Mouse (Mus musculus) bone marrow macrophage, adult 2 months (primary cell): ENCODE measurements at regions not wholly inside any gene's neighbourhood (a gene's known extent, or its start where the extent isn't known, plus 50 kb on each side); places are given as distances from the start of the nearest gene placed in this dataset.

ENCODE experiments used
- CTCF ChIP-seq: IDR thresholded peaks from 2 replicates; pipeline ENCODE4 v1.5.1; 2012; ENCODE audit warnings: low read depth, mild to moderate bottlenecking, low read length, moderate library complexity
- POLR2A ChIP-seq: IDR thresholded peaks from 2 replicates; pipeline ENCODE4 v1.6.1; 2012; ENCODE audit warnings: mild to moderate bottlenecking, low read depth, low read length, borderline replicate concordance

- TF ChIP-seq CTCF (no peak), POLR2A (no peak)
Observed at GRCm38 (mm10) chr16:93446970-93447369, 156.9 kb downstream of the Setd4 start.
